Mouse (Mus musculus) bone marrow, adult 2 months (tissue): ENCODE data around the gene Frem3. TPM values are rescaled to one million over a fixed set of nuclear protein-coding genes. Genes with fewer than 3 reads are reported as not detected.

ENCODE experiments used
- H3K27ac ChIP-seq: fragments of 200-500 bp; 2 replicates; pipeline ENCODE4 v1.5.1; 2012; ENCODE audit warnings: low read depth, mild to moderate bottlenecking, control low read depth, inconsistent platforms, low read length; ENCODE audit not compliant: control insufficient read depth, poor library complexity, insufficient read depth
- H3K4me1 ChIP-seq: fragments of 200-500 bp; 2 replicates; pipeline ENCODE4 v1.6.1; 2011; ENCODE audit warnings: low read length; ENCODE audit not compliant: control insufficient read depth, insufficient read depth
- H3K4me3 ChIP-seq: fragments of 200-500 bp; replicated peaks from 2 replicates; pipeline ENCODE3; 2011; ENCODE audit warnings: mild to moderate bottlenecking, low read depth, low read length, control low read depth; ENCODE audit not compliant: control insufficient read depth
- CTCF ChIP-seq: fragments of 200-500 bp; IDR thresholded peaks from 2 replicates; pipeline ENCODE4 v1.5.1; 2011; ENCODE audit warnings: low read length, control low read depth; ENCODE audit not compliant: control insufficient read depth, insufficient read depth
- POLR2A ChIP-seq: fragments of 200-500 bp; IDR thresholded peaks from 2 replicates; pipeline ENCODE4 v1.6.1; 2011; ENCODE audit warnings: low read depth, mild to moderate bottlenecking, control low read depth, low read length, borderline replicate concordance; ENCODE audit not compliant: control insufficient read depth
- WGBS: fragments of 180-500 bp; shearing (Covaris S2); methylation state at CpG from one replicate; pipeline ENCODE4 v1.1.7; 2018; 5-methylcytosine and 5-hydroxymethylcytosine counted together
- polyA plus RNA-seq: library from polyadenylated mRNA; stranded (reverse); fragments of >200 nt; gene quantifications from 2 replicates; pipeline ENCODE4 v1.2.4, GENCODE M21; 2011; ENCODE audit warnings: low replicate concordance; ENCODE audit not compliant: missing spikeins, insufficient read depth, insufficient read length

Frem3 gene
- polyA plus RNA-seq, 1 experiment, result not detected

GRCm38 (mm10) chr8:80592626-80593025, 18.3 kb upstream of the Frem3 start:
- H3K4me1 ChIP-seq, result no peaks in the 10 kb centered on the region
- no peak overlapping the region for H3K27ac ChIP-seq
- TF ChIP-seq POLR2A (no peak), CTCF (no peak)
- 82% methylated on average over 5 of the region's 5 CpGs for WGBS
- H3K4me3 ChIP-seq, result no peak overlapping the region

GRCm38 (mm10) chr8:80600600-80601170, 10.2 kb upstream of the Frem3 start:
- 81% methylated on average over 6 of the region's 6 CpGs for WGBS
- H3K27ac ChIP-seq, result no peak overlapping the region
- no peak overlapping the region for H3K4me3 ChIP-seq
- TF ChIP-seq POLR2A, result no peak
- no peak for TF ChIP-seq CTCF
- no peaks in the 10 kb centered on the region for H3K4me1 ChIP-seq

- TF ChIP-seq POLR2A, result no peak
- TF ChIP-seq CTCF, result no peak
- Histone ChIP-seq H3K27ac (no peak overlapping the region), H3K4me3 (no peak overlapping the region), H3K4me1 (no peaks in the 10 kb centered on the region)
- WGBS, result 69% methylated on average over 4 of the region's 4 CpGs
These were observed 9.0 kb upstream of the Frem3 start for GRCm38 (mm10) chr8:80601886-80602285.

- no peak for TF ChIP-seq CTCF
- TF ChIP-seq POLR2A, result no peak
- Histone ChIP-seq H3K4me1 (no peaks in the 10 kb centered on the region), H3K4me3 (no peak overlapping the region), H3K27ac (no peak overlapping the region)
- 12% methylated on average over 4 of the region's 4 CpGs for WGBS
These were observed 3.8 kb upstream of the Frem3 start for GRCm38 (mm10) chr8:80607082-80607481.

GRCm38 (mm10) chr8:80611441-80611751, 516 bp downstream of the Frem3 start:
- H3K27ac ChIP-seq, result no peak overlapping the region
- no peak overlapping the region for H3K4me3 ChIP-seq
- TF ChIP-seq CTCF (no peak), POLR2A (no peak)
- H3K4me1 ChIP-seq, result no peaks in the 10 kb centered on the region
- 13% methylated on average over 12 of the region's 12 CpGs for WGBS

- WGBS, result 39% methylated on average over 3 of the region's 3 CpGs
- no peak for TF ChIP-seq POLR2A
- TF ChIP-seq CTCF, result no peak
- Histone ChIP-seq H3K4me1 (no peaks in the 10 kb centered on the region), H3K4me3 (no peak overlapping the region), H3K27ac (no peak overlapping the region)
These were observed 8.9 kb downstream of the Frem3 start for GRCm38 (mm10) chr8:80619787-80620186.

GRCm38 (mm10) chr8:80647394-80647793, 36.5 kb downstream of the Frem3 start:
- 79% methylated on average over 6 of the region's 6 CpGs for WGBS
- no peak overlapping the region for H3K4me3 ChIP-seq
- no peak for TF ChIP-seq POLR2A
- no peak for TF ChIP-seq CTCF
- H3K4me1 ChIP-seq, result no peaks in the 10 kb centered on the region
- no peak overlapping the region for H3K27ac ChIP-seq

GRCm38 (mm10) chr8:80657639-80658038, 46.8 kb downstream of the Frem3 start:
- 31% methylated on average over 4 of the region's 4 CpGs for WGBS
- Histone ChIP-seq H3K27ac (no peak overlapping the region), H3K4me3 (no peak overlapping the region), H3K4me1 (no peaks in the 10 kb centered on the region)
- TF ChIP-seq POLR2A, result no peak
- TF ChIP-seq CTCF, result no peak

- WGBS, result 54% methylated on average over 4 of the region's 4 CpGs
- H3K4me3 ChIP-seq, result no peak overlapping the region
- no peak for TF ChIP-seq CTCF
- TF ChIP-seq POLR2A, result no peak
- H3K4me1 ChIP-seq, result no peaks in the 10 kb centered on the region
- no peak overlapping the region for H3K27ac ChIP-seq
These were observed 50.2 kb downstream of the Frem3 start for GRCm38 (mm10) chr8:80661055-80661454.
